Mouse (Mus musculus): ENCODE results near the gene Ppp1r15a.
A peak's percentile ranks its signal among the peaks of the same experiment; 100 is the strongest.

DNA sequence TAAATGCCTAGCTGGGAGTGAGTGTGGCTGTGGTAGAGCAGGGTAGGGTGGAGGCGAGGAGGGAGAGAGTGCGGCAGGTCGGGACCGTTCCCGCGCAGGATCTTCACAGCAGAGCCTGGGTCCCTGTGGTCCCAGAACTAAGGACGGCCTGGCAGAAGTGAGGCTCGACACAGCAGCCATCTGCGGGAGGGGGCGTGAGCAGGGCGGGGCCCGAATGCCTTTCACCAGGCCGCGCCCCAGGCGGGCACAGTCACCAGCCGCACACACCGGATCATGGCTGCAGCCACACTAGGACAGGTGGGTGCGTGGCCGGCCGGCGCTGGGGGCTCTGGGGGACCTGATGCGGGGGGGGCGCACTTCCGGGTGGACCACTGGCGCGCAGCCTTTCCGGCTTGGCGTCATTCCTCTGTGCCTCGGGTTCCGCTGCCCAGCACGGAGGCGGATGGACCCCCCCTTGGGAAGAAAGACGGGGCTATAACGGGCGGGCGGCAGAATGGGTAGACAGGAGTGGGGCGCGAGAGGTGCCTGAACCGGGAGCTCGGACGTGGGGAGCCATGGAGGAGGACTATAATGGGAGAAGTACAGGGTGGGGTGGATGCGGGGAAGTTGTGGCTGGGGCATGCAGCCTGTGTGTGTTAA is 44.2 kb upstream of the Ppp1r15a start, which contains the start of gene Bcat2:
- 0 out of 2 replicates have a peak, but pooled peaks have one; percentile 44 for TF ChIP-seq POLR2A (IDR thresholded peaks at IDR 0.05; ENCODE audit: insufficient read depth, low read depth, low read length)
- TF ChIP-seq CTCF (IDR thresholded peaks at IDR 0.05), result no peak
